Mouse (Mus musculus) liver, embryonic 16.5 days (tissue): Measurements from ENCODE around the gene Lin7a. TPM values are rescaled to one million over a fixed set of nuclear protein-coding genes. Genes with fewer than 3 reads are reported as not detected.

ENCODE experiments used
- ATAC-seq: fragments of 200-750 bp; cut with Nextera tagmentation; 2 replicates; pipeline ENCODE4 v1.8.0; 2017; ENCODE audit warnings: low read depth, mild to moderate bottlenecking, moderate number of reproducible peaks, moderate library complexity
- H3K27ac ChIP-seq: fragments of 300-500 bp; sonication (generic); 2 replicates; pipeline ENCODE4 v1.5.1; 2014; ENCODE audit warnings: mild to moderate bottlenecking, low read length
- H3K27me3 ChIP-seq: fragments of 300-500 bp; sonication (generic); 2 replicates; pipeline ENCODE4 v1.6.1; 2014; ENCODE audit warnings: low read depth, low read length, mixed read lengths; ENCODE audit not compliant: control insufficient read depth, insufficient read depth
- H3K36me3 ChIP-seq: fragments of 300-500 bp; sonication (generic); 2 replicates; pipeline ENCODE4 v1.6.1; 2014; ENCODE audit warnings: mild to moderate bottlenecking; ENCODE audit not compliant: control insufficient read depth, insufficient read depth
- H3K4me1 ChIP-seq: fragments of 300-500 bp; sonication (generic); 2 replicates; pipeline ENCODE4 v1.6.1; 2014; ENCODE audit warnings: low read depth, low read length, mixed read lengths; ENCODE audit not compliant: control insufficient read depth
- H3K4me2 ChIP-seq: fragments of 300-500 bp; sonication (generic); 2 replicates; pipeline ENCODE4 v1.6.1; 2014; ENCODE audit warnings: low read depth, low read length, mixed read lengths
- H3K4me3 ChIP-seq: fragments of 300-500 bp; sonication (generic); 2 replicates; pipeline ENCODE4 v1.5.1; 2014; ENCODE audit warnings: low read depth, mild to moderate bottlenecking, low read length
- H3K9ac ChIP-seq: fragments of 300-500 bp; sonication (generic); 2 replicates; pipeline ENCODE4 v1.6.1; 2014; ENCODE audit warnings: low read depth, low read length
- H3K9me3 ChIP-seq: fragments of 300-500 bp; sonication (generic); replicated peaks from 2 replicates; pipeline ENCODE4 v1.6.1; 2016; ENCODE audit warnings: low read length; ENCODE audit not compliant: control insufficient read depth
- WGBS: fragments of 180-500 bp; shearing (Covaris S2); extraction: QIAGEN DNeasy Blood & Tissue Kit; methylation state at CpG from one replicate; pipeline ENCODE4 v1.1.7; 2014; ENCODE audit not compliant: insufficient replicate concordance; 5-methylcytosine and 5-hydroxymethylcytosine counted together
- polyA plus RNA-seq: library from polyadenylated mRNA; unstranded; fragments of >200 nt; fragmentation: Nextera tagmentation; extraction: Ambion mirVana; gene quantifications from 2 replicates; pipeline ENCODE4 v1.2.1, GENCODE M21; 2015

The Lin7a gene
- polyA plus RNA-seq, 1 experiment from 2014 or later: 1.3 TPM

DNA sequence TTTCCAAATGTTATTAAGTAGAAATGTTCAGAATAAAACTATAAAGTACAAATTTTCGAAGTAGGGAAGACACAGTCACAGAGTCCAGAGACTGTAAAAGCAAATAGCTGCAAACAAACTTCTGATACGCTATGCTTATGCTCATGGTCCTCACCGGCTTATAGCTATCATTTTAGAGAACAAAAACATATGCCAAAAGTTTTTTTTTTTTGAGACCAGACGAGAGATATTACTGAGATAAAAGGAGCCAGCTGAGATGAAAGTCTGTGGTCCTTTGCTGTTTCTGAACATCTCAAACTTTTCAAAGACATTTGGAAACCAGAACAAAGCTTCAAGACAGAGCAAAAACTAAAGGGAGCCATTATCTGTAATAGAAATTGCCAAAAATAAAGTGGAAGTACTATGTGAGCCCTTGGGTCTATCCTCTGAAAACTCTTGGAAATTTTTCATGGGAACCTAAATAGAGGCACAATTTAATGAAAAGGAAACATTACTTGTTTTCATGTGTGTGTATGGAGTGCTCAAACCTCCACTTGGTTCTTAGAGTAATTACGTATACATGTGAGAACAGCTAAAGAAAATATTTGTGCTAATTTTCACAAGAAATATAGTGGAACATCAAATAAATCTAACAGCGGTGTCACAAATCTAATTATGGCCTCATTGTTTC lies 24.4 kb upstream of the Lin7a start:
- H3K9me3 ChIP-seq: no peaks in the 10 kb centered on the region
- no peak for ATAC-seq
- no peak overlapping the region for H3K9ac ChIP-seq
- 61% methylated on average over 6 of the region's 6 CpGs for WGBS
- H3K4me1 ChIP-seq: no peaks in the 10 kb centered on the region
- H3K4me3 ChIP-seq: no peak overlapping the region
- no peak overlapping the region for H3K27ac ChIP-seq
- no peaks in the 10 kb centered on the region for H3K36me3 ChIP-seq
- no peak overlapping the region for H3K4me2 ChIP-seq
- no peaks in the 10 kb centered on the region for H3K27me3 ChIP-seq

GRCm38 (mm10) chr10:107248481-107248880 lies 23.0 kb upstream of the Lin7a start:
- Histone ChIP-seq H3K36me3 (no peaks in the 10 kb centered on the region), H3K27me3 (no peaks in the 10 kb centered on the region), H3K9me3 (no peaks in the 10 kb centered on the region), H3K9ac (no peak overlapping the region), H3K27ac (no peak overlapping the region), H3K4me3 (no peak overlapping the region), H3K4me1 (no peaks in the 10 kb centered on the region), H3K4me2 (no peak overlapping the region)
- ATAC-seq: no peak
- 74% methylated on average over 8 of the region's 8 CpGs for WGBS

- no peaks in the 10 kb centered on the region for H3K36me3 ChIP-seq
- H3K27me3 ChIP-seq: no peaks in the 10 kb centered on the region
- no peak overlapping the region for H3K4me3 ChIP-seq
- H3K4me2 ChIP-seq: no peak overlapping the region
- H3K9ac ChIP-seq: no peak overlapping the region
- WGBS: 57% methylated on average over 7 of the region's 7 CpGs
- ATAC-seq: no peak
- H3K4me1 ChIP-seq: no peaks in the 10 kb centered on the region
- no peak overlapping the region for H3K27ac ChIP-seq
- H3K9me3 ChIP-seq: no peaks in the 10 kb centered on the region
Observed at GRCm38 (mm10) chr10:107249056-107249455, 22.4 kb upstream of the Lin7a start.

GRCm38 (mm10) chr10:107249606-107250186 lies 21.8 kb upstream of the Lin7a start:
- no peak overlapping the region for H3K9ac ChIP-seq
- H3K4me3 ChIP-seq: no peak overlapping the region
- H3K9me3 ChIP-seq: no peaks in the 10 kb centered on the region
- no peak for ATAC-seq
- H3K36me3 ChIP-seq: no peaks in the 10 kb centered on the region
- H3K4me2 ChIP-seq: no peak overlapping the region
- no peak overlapping the region for H3K27ac ChIP-seq
- no peaks in the 10 kb centered on the region for H3K4me1 ChIP-seq
- H3K27me3 ChIP-seq: no peaks in the 10 kb centered on the region
- WGBS: 59% methylated on average over 5 of the region's 5 CpGs

GRCm38 (mm10) chr10:107250346-107251210 lies 20.9 kb upstream of the Lin7a start:
- no peak overlapping the region for H3K9ac ChIP-seq
- no peak overlapping the region for H3K4me3 ChIP-seq
- ATAC-seq: no peak
- H3K9me3 ChIP-seq: no peaks in the 10 kb centered on the region
- H3K4me1 ChIP-seq: no peaks in the 10 kb centered on the region
- H3K4me2 ChIP-seq: no peak overlapping the region
- no peak overlapping the region for H3K27ac ChIP-seq
- H3K36me3 ChIP-seq: no peaks in the 10 kb centered on the region
- no peaks in the 10 kb centered on the region for H3K27me3 ChIP-seq
- 53% methylated on average over 7 of the region's 7 CpGs for WGBS

DNA sequence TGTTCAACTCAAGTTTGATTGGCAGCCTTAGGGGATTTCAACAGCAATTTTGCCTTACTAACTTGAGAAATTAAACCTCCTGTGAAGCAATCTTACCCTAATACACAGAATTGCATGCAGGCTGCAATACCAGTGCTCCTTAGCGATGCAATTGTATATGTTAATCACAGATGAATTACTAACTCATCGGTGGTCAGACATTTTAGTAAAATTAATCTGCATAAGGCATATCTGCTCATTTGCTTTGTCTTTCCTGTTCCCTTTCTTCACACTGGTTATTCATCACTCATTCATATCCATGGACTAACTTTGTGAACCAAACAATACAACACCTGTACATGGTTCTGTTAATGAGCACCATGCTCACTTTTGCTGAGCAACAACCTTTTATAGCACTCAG lies 20.2 kb upstream of the Lin7a start:
- H3K4me1 ChIP-seq: no peaks in the 10 kb centered on the region
- 53% methylated on average over 2 of the region's 2 CpGs for WGBS
- no peak for ATAC-seq
- H3K27me3 ChIP-seq: no peaks in the 10 kb centered on the region
- H3K4me2 ChIP-seq: no peak overlapping the region
- H3K27ac ChIP-seq: no peak overlapping the region
- H3K4me3 ChIP-seq: no peak overlapping the region
- no peaks in the 10 kb centered on the region for H3K36me3 ChIP-seq
- H3K9me3 ChIP-seq: no peaks in the 10 kb centered on the region
- H3K9ac ChIP-seq: no peak overlapping the region

- 71% methylated on average over 2 of the region's 2 CpGs for WGBS
- Histone ChIP-seq H3K4me1 (no peaks in the 10 kb centered on the region), H3K27me3 (no peaks in the 10 kb centered on the region), H3K4me3 (no peak overlapping the region), H3K9ac (no peak overlapping the region), H3K27ac (no peak overlapping the region), H3K4me2 (no peak overlapping the region), H3K9me3 (no peaks in the 10 kb centered on the region), H3K36me3 (no peaks in the 10 kb centered on the region)
- no peak for ATAC-seq
Observed at GRCm38 (mm10) chr10:107251801-107252502, 19.5 kb upstream of the Lin7a start.

- Histone ChIP-seq H3K4me3 (no peak overlapping the region), H3K4me2 (no peak overlapping the region), H3K9ac (no peak overlapping the region), H3K36me3 (no peaks in the 10 kb centered on the region), H3K27ac (no peak overlapping the region), H3K27me3 (no peaks in the 10 kb centered on the region), H3K4me1 (no peaks in the 10 kb centered on the region), H3K9me3 (no peaks in the 10 kb centered on the region)
- no peak for ATAC-seq
- 55% methylated on average over 3 of the region's 3 CpGs for WGBS
Observed at GRCm38 (mm10) chr10:107252503-107252815, 19.0 kb upstream of the Lin7a start.
